Mouse (Mus musculus): ENCODE measurements around the gene Gpatch11. TPM values are rescaled to one million over a fixed set of nuclear protein-coding genes. Genes with fewer than 3 reads are reported as not detected.

Gpatch11 gene
- polyA plus RNA-seq, 1 experiment from 2014 or later = 36.8 TPM

DNA sequence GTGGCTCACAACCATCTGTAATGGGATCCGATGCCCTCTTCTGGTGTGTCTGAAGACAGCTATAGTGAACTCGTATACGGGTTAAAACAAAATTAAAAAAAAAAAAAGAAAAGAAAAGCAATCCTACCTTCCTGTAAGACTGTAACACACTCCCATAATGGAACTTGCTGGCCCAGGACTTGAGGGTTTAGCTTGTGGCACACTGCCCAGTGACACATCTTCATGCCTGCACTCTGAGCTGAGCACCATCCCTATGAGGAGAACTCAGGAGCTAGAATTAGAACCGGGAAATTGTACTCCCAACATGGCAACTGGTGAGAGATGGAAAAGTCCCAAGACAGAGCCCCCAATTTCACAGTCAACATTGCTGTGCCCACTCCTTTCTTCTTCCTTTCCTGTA lies 47.9 kb downstream of the Gpatch11 start:
- H3K27me3 ChIP-seq (ENCODE audit: control insufficient read depth, insufficient read depth, low read length) = no peaks in the 10 kb centered on the region
- H3K27ac ChIP-seq (ENCODE audit: low read length) = no peak overlapping the region
- H3K9me3 ChIP-seq (ENCODE audit: control insufficient read depth, low read depth, low read length) = no peaks in the 10 kb centered on the region
- no peak for ATAC-seq (ENCODE audit: insufficient number of reproducible peaks, insufficient read depth, low FRiP score, low read depth)
- H3K36me3 ChIP-seq (ENCODE audit: control insufficient read depth, insufficient read depth, low read length) = no peaks in the 10 kb centered on the region; the same call in 1 of the 2 replicates
- no peak overlapping the region for H3K4me2 ChIP-seq (replicated peaks; ENCODE audit: low read depth, low read length)
- 0 out of 2 replicates have a peak overlapping the region, but pooled peaks have one; percentile 61 for H3K9ac ChIP-seq (replicated peaks; ENCODE audit: low read depth, low read length)
- H3K4me3 ChIP-seq (ENCODE audit: low read depth, low read length) = no peak overlapping the region
- peaks cover 8% of the 10 kb centered on the region; the same call in 1 of the 2 replicates for H3K4me1 ChIP-seq (ENCODE audit: control insufficient read depth, insufficient read depth, low read length)
- 82% methylated on average over 4 of the region's 4 CpGs for WGBS

DNA sequence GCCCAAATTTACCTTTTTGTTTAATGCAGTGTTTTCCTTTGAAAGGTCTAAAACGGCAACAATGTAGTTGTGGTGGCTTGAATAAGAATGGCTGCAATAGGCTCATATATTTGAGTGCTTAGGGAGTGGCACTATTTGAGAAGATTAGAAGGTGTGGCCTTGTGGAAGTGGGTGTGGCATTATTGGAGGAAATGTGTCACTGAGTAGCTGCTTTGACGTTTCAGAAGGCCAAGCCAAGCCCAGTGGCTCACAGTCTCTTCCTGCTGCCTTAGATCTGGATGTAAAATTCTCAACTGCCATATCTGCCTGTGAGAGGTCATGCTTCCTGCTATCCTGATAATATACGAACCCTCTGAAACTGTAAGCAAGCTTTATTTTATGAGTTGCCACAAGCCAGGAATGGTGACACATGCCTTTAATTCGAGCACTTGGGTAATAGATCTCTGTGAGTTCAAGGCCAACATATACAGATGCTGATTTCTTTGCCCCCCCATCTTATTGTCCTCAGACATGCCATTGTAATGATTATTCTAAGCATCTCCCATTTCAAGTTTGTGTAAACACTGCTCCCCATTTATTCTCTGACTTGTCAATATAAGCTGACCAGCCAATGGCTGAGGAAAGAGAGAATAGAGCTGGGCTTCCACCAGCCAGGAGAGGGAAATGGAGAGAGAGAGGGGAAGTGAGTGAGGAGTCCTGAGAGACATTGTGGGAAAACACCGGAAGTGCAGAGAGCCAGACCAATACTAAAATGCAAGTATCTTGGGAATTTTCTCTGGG lies 50.1 kb downstream of the Gpatch11 start:
- H3K4me2 ChIP-seq (replicated peaks; ENCODE audit: low read depth, low read length) = no peak overlapping the region
- H3K27me3 ChIP-seq (ENCODE audit: control insufficient read depth, insufficient read depth, low read length) = no peaks in the 10 kb centered on the region
- no peak overlapping the region for H3K27ac ChIP-seq (ENCODE audit: low read length)
- ATAC-seq (ENCODE audit: insufficient number of reproducible peaks, insufficient read depth, low FRiP score, low read depth) = no peak
- no peak overlapping the region for H3K4me3 ChIP-seq (ENCODE audit: low read depth, low read length)
- no peak overlapping the region for H3K9ac ChIP-seq (replicated peaks; ENCODE audit: low read depth, low read length)
- H3K36me3 ChIP-seq (ENCODE audit: control insufficient read depth, insufficient read depth, low read length) = no peaks in the 10 kb centered on the region
- peaks cover 8% of the 10 kb centered on the region; the same call in 1 of the 2 replicates for H3K4me1 ChIP-seq (ENCODE audit: control insufficient read depth, insufficient read depth, low read length)
- H3K9me3 ChIP-seq (ENCODE audit: control insufficient read depth, low read depth, low read length) = no peaks in the 10 kb centered on the region
- WGBS = 73% methylated on average over 5 of the region's 5 CpGs

DNA sequence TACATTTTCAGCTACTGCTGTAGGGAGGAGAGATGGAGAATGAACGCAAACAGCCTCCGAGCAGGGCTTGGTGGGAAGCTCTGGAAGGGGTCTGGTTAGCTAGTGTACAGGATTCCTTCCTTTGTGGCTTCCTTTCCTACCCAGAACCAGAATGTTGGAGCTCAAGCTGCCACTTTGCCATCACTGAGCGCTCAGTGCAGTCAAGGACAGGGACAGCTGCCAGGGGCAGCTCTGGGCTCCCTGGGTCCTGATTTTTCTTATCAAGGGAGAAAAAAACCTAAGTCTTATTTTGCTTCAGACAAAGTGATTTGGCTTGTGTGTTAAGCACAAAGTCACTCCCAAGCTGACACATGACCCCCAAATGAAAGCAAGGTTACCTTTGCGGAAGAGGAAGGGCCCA lies 53.2 kb downstream of the Gpatch11 start:
- H3K4me1 ChIP-seq (ENCODE audit: control insufficient read depth, insufficient read depth, low read length) = no peaks in the 10 kb centered on the region
- ATAC-seq (ENCODE audit: insufficient number of reproducible peaks, insufficient read depth, low FRiP score, low read depth) = no peak
- H3K4me2 ChIP-seq (replicated peaks; ENCODE audit: low read depth, low read length) = no peak overlapping the region
- no peak overlapping the region for H3K27ac ChIP-seq (ENCODE audit: low read length)
- no peaks in the 10 kb centered on the region for H3K36me3 ChIP-seq (ENCODE audit: control insufficient read depth, insufficient read depth, low read length)
- H3K4me3 ChIP-seq (ENCODE audit: low read depth, low read length) = no peak overlapping the region
- no peaks in the 10 kb centered on the region for H3K27me3 ChIP-seq (ENCODE audit: control insufficient read depth, insufficient read depth, low read length)
- H3K9me3 ChIP-seq (ENCODE audit: control insufficient read depth, low read depth, low read length) = no peaks in the 10 kb centered on the region
- H3K9ac ChIP-seq (replicated peaks; ENCODE audit: low read depth, low read length) = no peak overlapping the region
- 78% methylated on average over 4 of the region's 4 CpGs for WGBS

DNA sequence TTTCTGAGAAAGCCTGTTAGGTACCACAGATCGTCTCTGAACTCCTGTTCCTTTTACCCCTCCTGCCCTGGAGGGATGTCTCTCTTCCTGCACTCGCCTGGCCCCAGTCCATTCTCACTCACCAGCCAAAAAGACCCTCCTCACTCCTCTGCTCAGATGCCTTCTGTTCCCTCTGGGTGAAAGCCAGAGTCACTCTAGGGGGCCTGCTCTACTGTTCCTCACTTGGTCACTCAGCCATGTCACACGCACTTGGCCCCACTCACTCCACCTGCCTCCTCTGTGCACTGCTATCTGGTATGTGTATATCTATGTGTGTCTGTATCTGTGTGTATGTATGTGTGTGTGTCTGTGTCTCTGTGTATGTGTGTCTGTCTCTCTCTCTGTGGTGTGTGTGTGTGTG lies 53.8 kb downstream of the Gpatch11 start:
- Histone ChIP-seq H3K4me3 (ENCODE audit: low read depth, low read length) (no peak overlapping the region), H3K9ac (replicated peaks; ENCODE audit: low read depth, low read length) (no peak overlapping the region), H3K36me3 (ENCODE audit: control insufficient read depth, insufficient read depth, low read length) (no peaks in the 10 kb centered on the region), H3K4me2 (replicated peaks; ENCODE audit: low read depth, low read length) (no peak overlapping the region), H3K27me3 (ENCODE audit: control insufficient read depth, insufficient read depth, low read length) (no peaks in the 10 kb centered on the region), H3K27ac (ENCODE audit: low read length) (no peak overlapping the region), H3K9me3 (ENCODE audit: control insufficient read depth, low read depth, low read length) (no peaks in the 10 kb centered on the region), H3K4me1 (ENCODE audit: control insufficient read depth, insufficient read depth, low read length) (no peaks in the 10 kb centered on the region)
- ATAC-seq (ENCODE audit: insufficient number of reproducible peaks, insufficient read depth, low FRiP score, low read depth) = no peak
- 54% methylated on average over 3 of the region's 3 CpGs for WGBS

DNA sequence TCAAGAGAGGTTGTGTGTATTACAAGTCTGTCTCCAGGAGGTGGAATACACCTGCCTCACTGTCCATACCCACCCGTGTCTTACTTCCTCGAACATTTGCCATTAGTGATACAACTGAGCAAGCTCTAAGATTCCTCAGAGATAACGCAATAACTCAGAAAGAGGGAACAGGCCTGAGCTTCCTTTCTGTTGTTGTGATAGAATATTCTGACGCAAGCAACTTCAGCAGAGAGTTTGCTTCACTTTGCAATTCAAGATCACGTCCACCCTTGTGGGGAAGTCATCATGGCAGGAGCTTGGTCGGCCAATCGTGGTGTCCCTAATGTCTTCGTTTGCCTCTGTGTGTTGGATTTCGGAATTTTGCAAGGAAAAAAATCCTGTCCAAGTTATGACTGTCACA lies 55.7 kb downstream of the Gpatch11 start:
- 82% methylated on average over 9 of the region's 9 CpGs for WGBS
- H3K9ac ChIP-seq (replicated peaks; ENCODE audit: low read depth, low read length) = no peak overlapping the region
- H3K4me3 ChIP-seq (ENCODE audit: low read depth, low read length) = no peak overlapping the region
- no peak overlapping the region for H3K27ac ChIP-seq (ENCODE audit: low read length)
- no peaks in the 10 kb centered on the region for H3K27me3 ChIP-seq (ENCODE audit: control insufficient read depth, insufficient read depth, low read length)
- ATAC-seq (ENCODE audit: insufficient number of reproducible peaks, insufficient read depth, low FRiP score, low read depth) = no peak
- H3K4me1 ChIP-seq (ENCODE audit: control insufficient read depth, insufficient read depth, low read length) = no peaks in the 10 kb centered on the region
- no peaks in the 10 kb centered on the region for H3K9me3 ChIP-seq (ENCODE audit: control insufficient read depth, low read depth, low read length)
- H3K36me3 ChIP-seq (ENCODE audit: control insufficient read depth, insufficient read depth, low read length) = no peaks in the 10 kb centered on the region
- H3K4me2 ChIP-seq (replicated peaks; ENCODE audit: low read depth, low read length) = no peak overlapping the region

DNA sequence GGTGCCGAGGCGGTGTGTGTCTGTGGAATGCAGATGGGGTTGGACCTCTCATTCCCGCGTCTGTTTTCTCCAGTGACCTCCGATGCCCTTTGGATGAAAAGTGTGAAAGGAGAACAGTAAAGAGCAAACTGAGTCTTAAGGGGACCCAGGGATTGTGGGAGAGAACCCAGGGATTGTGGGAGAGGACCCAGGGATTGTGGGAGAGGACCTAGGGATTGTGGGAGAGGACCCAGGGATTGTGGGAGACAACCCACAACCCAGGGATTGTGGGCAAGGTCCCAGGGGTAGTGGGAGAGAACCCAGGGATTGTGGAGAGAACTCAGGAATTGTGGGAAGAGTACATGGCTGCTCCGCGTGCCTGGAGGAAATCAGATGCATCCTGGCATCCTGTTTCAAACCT lies 59.6 kb downstream of the Gpatch11 start:
- no peak for ATAC-seq (ENCODE audit: insufficient number of reproducible peaks, insufficient read depth, low FRiP score, low read depth)
- Histone ChIP-seq H3K36me3 (ENCODE audit: control insufficient read depth, insufficient read depth, low read length) (no peaks in the 10 kb centered on the region), H3K4me1 (ENCODE audit: control insufficient read depth, insufficient read depth, low read length) (no peaks in the 10 kb centered on the region), H3K4me3 (ENCODE audit: low read depth, low read length) (no peak overlapping the region), H3K27me3 (ENCODE audit: control insufficient read depth, insufficient read depth, low read length) (no peaks in the 10 kb centered on the region), H3K27ac (ENCODE audit: low read length) (no peak overlapping the region), H3K9ac (replicated peaks; ENCODE audit: low read depth, low read length) (no peak overlapping the region), H3K4me2 (replicated peaks; ENCODE audit: low read depth, low read length) (no peak overlapping the region), H3K9me3 (ENCODE audit: control insufficient read depth, low read depth, low read length) (no peaks in the 10 kb centered on the region)
- 77% methylated on average over 7 of the region's 7 CpGs for whole genome bisulfite sequencing

DNA sequence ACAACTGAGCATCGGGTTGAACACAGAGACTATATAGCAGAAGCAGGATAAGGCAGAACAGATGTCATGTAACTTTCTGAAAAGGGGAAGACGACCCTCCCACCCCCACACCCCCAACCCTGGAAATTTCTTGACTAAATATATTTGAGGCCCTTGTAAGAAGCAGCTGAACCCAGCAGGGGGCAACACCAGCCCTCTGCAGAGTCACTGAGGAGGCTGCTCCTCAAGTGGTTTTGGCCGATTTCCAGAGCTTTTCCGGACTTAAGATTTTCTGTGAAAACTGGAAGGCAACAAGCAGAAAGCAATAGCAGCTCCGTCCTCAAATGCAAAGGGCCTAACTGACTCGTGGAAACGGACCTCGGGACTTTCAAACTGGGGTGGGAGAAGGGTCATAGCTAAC lies 60.0 kb downstream of the Gpatch11 start:
- peak overlapping the region; percentile 24; the same call in 1 of the 2 replicates for H3K4me2 ChIP-seq (replicated peaks; ENCODE audit: low read depth, low read length)
- H3K4me1 ChIP-seq (ENCODE audit: control insufficient read depth, insufficient read depth, low read length) = no peaks in the 10 kb centered on the region
- H3K27me3 ChIP-seq (ENCODE audit: control insufficient read depth, insufficient read depth, low read length) = no peaks in the 10 kb centered on the region
- no peaks in the 10 kb centered on the region for H3K9me3 ChIP-seq (ENCODE audit: control insufficient read depth, low read depth, low read length)
- no peaks in the 10 kb centered on the region for H3K36me3 ChIP-seq (ENCODE audit: control insufficient read depth, insufficient read depth, low read length)
- no peak overlapping the region for H3K27ac ChIP-seq (ENCODE audit: low read length)
- WGBS = 23% methylated on average over 8 of the region's 8 CpGs
- no peak overlapping the region for H3K4me3 ChIP-seq (ENCODE audit: low read depth, low read length)
- H3K9ac ChIP-seq (replicated peaks; ENCODE audit: low read depth, low read length) = no peak overlapping the region; the same call in 1 of the 2 replicates
- peak; percentile 53; the same call in 1 of the 2 replicates for ATAC-seq (ENCODE audit: insufficient number of reproducible peaks, insufficient read depth, low FRiP score, low read depth)

Measured in stomach, embryonic 14.5 days (tissue).